Mouse (Mus musculus): ENCODE data around the gene Fabp3.

DNA sequence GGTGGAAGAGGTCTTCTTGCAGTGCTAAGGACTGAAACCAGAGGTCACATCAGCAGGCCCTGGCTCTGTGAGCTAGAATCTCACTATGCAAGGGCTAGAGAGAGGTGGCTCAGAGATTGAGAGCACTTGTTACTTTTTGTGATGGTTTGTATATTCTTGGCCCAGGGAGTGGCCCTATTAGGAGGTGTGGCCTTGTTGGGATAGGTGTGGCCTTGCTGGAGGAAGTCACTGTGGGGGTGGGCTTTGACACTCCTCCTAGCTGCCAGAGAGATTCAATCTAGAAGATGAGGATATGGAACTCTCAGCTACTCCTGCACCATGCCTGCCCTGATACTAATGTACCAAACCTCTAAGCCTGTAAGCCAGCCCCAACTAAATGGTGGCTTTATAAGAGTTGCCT is 49.6 kb downstream of the Fabp3 start:
- no peak for TF ChIP-seq GATA1 (IDR thresholded peaks at IDR 0.05; ENCODE audit: low read depth, low read length)
- TF ChIP-seq CTCF (IDR thresholded peaks at IDR 0.05 in 2 of 3, conservative IDR thresholded peaks at IDR 0.05 in 1 of 3; ENCODE audit: control insufficient read depth in 1 of 3, insufficient read depth in 1 of 3, low read depth in 2 of 3, low read length in 3 of 3, poor library complexity in 1 of 3, severe bottlenecking in 1 of 3): no peak
- TF ChIP-seq HCFC1 (IDR thresholded peaks at IDR 0.05; ENCODE audit: low read depth, low read length): no peak
- TF ChIP-seq POLR2AphosphoS5 (IDR thresholded peaks at IDR 0.05; ENCODE audit: borderline replicate concordance, low read depth, low read length): no peak
- no peak for TF ChIP-seq MYB (IDR thresholded peaks at IDR 0.05; ENCODE audit: low read depth, low read length)
- TF ChIP-seq ZC3H11A (IDR thresholded peaks at IDR 0.05; ENCODE audit: low read depth, low read length): no peak
- no peak for TF ChIP-seq UBTF (IDR thresholded peaks at IDR 0.05; ENCODE audit: borderline replicate concordance, insufficient read depth, low read depth, low read length)
- no peak for TF ChIP-seq BHLHE40 (IDR thresholded peaks at IDR 0.05; ENCODE audit: borderline replicate concordance, low read depth, low read length)
- TF ChIP-seq POLR2A (IDR thresholded peaks at IDR 0.05; ENCODE audit: control insufficient read depth in 1 of 2, insufficient read depth in 1 of 2, low read depth in 1 of 2, low read length in 2 of 2, poor library complexity in 1 of 2): no peak
- TF ChIP-seq CHD1 (IDR thresholded peaks at IDR 0.05; ENCODE audit: low read depth, low read length): no peak
- TF ChIP-seq MAX (IDR thresholded peaks at IDR 0.05; ENCODE audit: low read length): no peak
- no peak for TF ChIP-seq TCF12 (IDR thresholded peaks at IDR 0.05; ENCODE audit: low read depth, low read length)
- TF ChIP-seq MXI1 (IDR thresholded peaks at IDR 0.05; ENCODE audit: low read depth, low read length): no peak
